Comparison of ENCODE assay signal across 20 mouse cellular contexts in the genomic region with DNA sequence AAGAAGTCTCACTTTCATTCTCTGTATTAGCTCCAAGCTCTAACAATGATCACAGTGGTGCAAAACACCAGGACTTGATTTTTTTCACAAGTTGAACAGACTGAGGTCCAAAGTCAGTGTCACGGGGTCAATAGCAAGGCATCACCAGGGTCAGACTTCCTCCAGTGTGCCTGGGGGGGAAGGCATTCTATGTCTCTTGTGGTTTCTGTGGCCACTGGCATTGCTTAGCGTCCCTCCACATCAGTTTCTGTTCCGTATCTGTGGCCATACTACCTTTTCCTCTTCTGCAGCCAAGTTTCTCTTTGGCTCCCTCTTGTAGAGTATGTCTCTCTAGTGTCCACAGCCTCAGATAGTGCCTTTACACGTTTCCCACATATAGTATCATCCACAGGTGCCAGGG. TPM values are rescaled to one million over a fixed set of nuclear protein-coding genes. Genes with fewer than 3 reads are reported as not detected.
DNase-seq lines count a peak whose midpoint lies in the region; ATAC-seq and TF ChIP-seq lines count a peak whose summit lies in the region.
"Had no signal": no experiment of that assay in that cellular context is flagged by ENCODE, and none has a peak within 500 bp of the region (broad histone marks: within the 10 kb centered on the region; RNA-seq: fewer than 3 reads in every experiment).

No protein-coding gene starts in this region.

- H3K4me1 ChIP-seq in lung, postnatal 0 days (ENCODE audit: insufficient read depth, low read depth, low read length): no peaks in the 10 kb centered on the region
- no peaks in the 10 kb centered on the region for H3K4me1 ChIP-seq in lung, adult 2 months (ENCODE audit: control insufficient read depth, insufficient read depth, low read length)
- peaks cover 5% of the 10 kb centered on the region for H3K4me1 ChIP-seq in megakaryocyte, embryonic 14.5 days
- H3K4me1 ChIP-seq: embryonic facial prominence, embryonic 12.5 days; forebrain, embryonic 15.5 days; heart, embryonic 15.5 days; hindbrain, embryonic 12.5 days; limb, embryonic 10.5 days had no signal

- no peak for TF ChIP-seq CTCF in lung, postnatal 0 days (IDR thresholded peaks at IDR 0.05)
- TF ChIP-seq CTCF in lung, adult 2 months (IDR thresholded peaks at IDR 0.05; ENCODE audit: insufficient read depth, low read length): no peak

- no peaks in the 10 kb centered on the region for H3K36me3 ChIP-seq in lung, postnatal 0 days (ENCODE audit: insufficient read depth, low read length)
- H3K36me3 ChIP-seq in megakaryocyte, embryonic 14.5 days (replicated peaks; ENCODE audit: low read length): no peaks in the 10 kb centered on the region
- H3K36me3 ChIP-seq: embryonic facial prominence, embryonic 12.5 days; forebrain, embryonic 15.5 days; heart, embryonic 15.5 days; hindbrain, embryonic 12.5 days; limb, embryonic 10.5 days; liver, embryonic 15.5 days had no signal

- ATAC-seq in lung, postnatal 0 days: no peak
- peak; percentile 98 for ATAC-seq in common myeloid progenitor, adult 5-6 weeks (replicated peaks; ENCODE audit: low read depth, poor library complexity, severe bottlenecking)
- ATAC-seq: forebrain, embryonic 15.5 days; intestine, embryonic 16.5 days had no signal

- 61% methylated on average over 4 of the region's 4 CpGs for WGBS in lung, postnatal 0 days
- WGBS in lung, adult 2 months: 60% methylated on average over 4 of the region's 4 CpGs

- no peak for TF ChIP-seq EP300 in lung, postnatal 0 days (IDR thresholded peaks at IDR 0.05)

- TF ChIP-seq POLR2A in lung, adult 2 months (IDR thresholded peaks at IDR 0.05; ENCODE audit: borderline replicate concordance, extremely low read depth, low read depth, low read length): no peak

- DNase-seq in lung, postnatal 0 days (ENCODE audit: low spot score): peak; percentile 11
- DNase-seq in lung, adult 2 months: no peak
- peak; percentile 63 for DNase-seq in spleen, postnatal 36 days (ENCODE audit: low spot score in 2 of 2)
- no peak for DNase-seq in cerebellum, postnatal 14 days
- DNase-seq in retina, postnatal 1 day: no peak
- DNase-seq: adrenal gland, adult 2 months; cerebellum, adult 11 months; cerebellum, postnatal 25 days; thymus, postnatal 4 days had no signal

- H3K27me3 ChIP-seq in lung, postnatal 0 days (replicated peaks; ENCODE audit: insufficient read depth, low read length): no peaks in the 10 kb centered on the region
- peaks cover 9% of the 10 kb centered on the region for H3K27me3 ChIP-seq in megakaryocyte, embryonic 14.5 days (replicated peaks)
- H3K27me3 ChIP-seq: embryonic facial prominence, embryonic 12.5 days; forebrain, embryonic 15.5 days; heart, embryonic 15.5 days; hindbrain, embryonic 12.5 days; liver, embryonic 15.5 days had no signal

- no peaks in the 10 kb centered on the region for H3K9me3 ChIP-seq in lung, postnatal 0 days (ENCODE audit: low read length)
- no peaks in the 10 kb centered on the region for H3K9me3 ChIP-seq in megakaryocyte, embryonic 14.5 days
- H3K9me3 ChIP-seq: embryonic facial prominence, embryonic 12.5 days; forebrain, embryonic 15.5 days; heart, embryonic 15.5 days; hindbrain, embryonic 12.5 days; limb, embryonic 10.5 days; liver, embryonic 15.5 days had no signal

- no peak overlapping the region for H3K4me2 ChIP-seq in lung, postnatal 0 days (replicated peaks; ENCODE audit: low read depth, low read length)
- H3K4me2 ChIP-seq: embryonic facial prominence, embryonic 12.5 days; forebrain, embryonic 15.5 days; heart, embryonic 15.5 days; hindbrain, embryonic 12.5 days; liver, embryonic 15.5 days had no signal

- H3K9ac ChIP-seq in lung, postnatal 0 days (replicated peaks; ENCODE audit: low read depth): no peak overlapping the region
- H3K9ac ChIP-seq: embryonic facial prominence, embryonic 12.5 days; forebrain, embryonic 15.5 days; heart, embryonic 15.5 days; hindbrain, embryonic 12.5 days; liver, embryonic 15.5 days had no signal

- H3K27ac ChIP-seq in lung, postnatal 0 days (ENCODE audit: low read length): no peak overlapping the region
- H3K27ac ChIP-seq: embryonic facial prominence, embryonic 12.5 days; forebrain, embryonic 15.5 days; heart, embryonic 15.5 days; hindbrain, embryonic 12.5 days; kidney, postnatal 0 days; left cerebral cortex, adult 2 months; limb, embryonic 10.5 days; liver, embryonic 15.5 days had no signal

- no peak overlapping the region for H3K4me3 ChIP-seq in lung, postnatal 0 days (ENCODE audit: low read depth, low read length)
- no peak overlapping the region for H3K4me3 ChIP-seq in lung, adult 2 months (replicated peaks; ENCODE audit: extremely low read depth, low read depth, low read length)
- H3K4me3 ChIP-seq in megakaryocyte, embryonic 14.5 days (replicated peaks): peak overlapping the region; percentile 71
- H3K4me3 ChIP-seq: embryonic facial prominence, embryonic 12.5 days; forebrain, embryonic 15.5 days; heart, embryonic 15.5 days; hindbrain, embryonic 12.5 days; left cerebral cortex, adult 2 months; limb, embryonic 10.5 days; liver, embryonic 15.5 days had no signal

RNA-seq across cellular contexts. Expression of gene Enpp5, which starts 25.2 kb away (rescaled TPM):
- 15.3 and 19.4 TPM in 2 replicates for polyA plus RNA-seq in lung, postnatal 0 days (2015; fragmentation: Nextera tagmentation; extraction: Ambion mirVana)
- 24.5 and 38.7 TPM in 2 replicates for polyA plus RNA-seq in lung, adult 2 months (2012; rRNA removed)
- 13.1 TPM in 2 replicates for total RNA-seq in common myeloid progenitor, adult 5-6 weeks (2017)
- 0.69 TPM in 1 of 2 replicates, not detected in the other for polyA plus RNA-seq in megakaryocyte, embryonic 14.5 days (2012; ENCODE audit: insufficient read depth, low replicate concordance)

RNA-seq across cellular contexts. Expression of gene Enpp4, which starts 52.2 kb away (rescaled TPM):
- 8.4 and 9.2 TPM in 2 replicates for polyA plus RNA-seq in lung, postnatal 0 days (2015; fragmentation: Nextera tagmentation; extraction: Ambion mirVana)
- polyA plus RNA-seq in lung, adult 2 months (2012; rRNA removed): 9.1 and 13.5 TPM in 2 replicates
- total RNA-seq in common myeloid progenitor, adult 5-6 weeks (2017): 14.4 and 19.3 TPM in 2 replicates
- polyA plus RNA-seq in megakaryocyte, embryonic 14.5 days (2012; ENCODE audit: insufficient read depth, low replicate concordance): 0.22 and 0.73 TPM in 2 replicates

Comparison
In these comparisons a context has a peak if more than half of its experiments do, and no peak if none do; other contexts are left out.
1. DNase-seq: peak in lung, postnatal 0 days (single experiment) and spleen, postnatal 36 days (2 of 2); none in lung, adult 2 months (single experiment), cerebellum, postnatal 14 days (0 of 2) and retina, postnatal 1 day (single experiment).